Mouse (Mus musculus) hindbrain, postnatal 0 days (tissue): ENCODE results near the gene Gm30302. TPM values are rescaled to one million over a fixed set of nuclear protein-coding genes. Genes with fewer than 3 reads are reported as not detected.
"Not testable (repeated sequence)": the region's sequence is repeated elsewhere in the genome, so short reads cannot be mapped to it uniquely, and the experiment has no call there.

Experiments used
- ATAC-seq: fragments of 200-750 bp; cut with Nextera tagmentation; 2 replicates; pipeline ENCODE4 v1.8.0; 2017; ENCODE audit warnings: mild to moderate bottlenecking, moderate TSS enrichment, moderate library complexity
- DNase-seq: peaks from one replicate; pipeline ENCODE4 v3.0.0-alpha.2; 2015; ENCODE audit warnings: low spot score
- H3K27ac ChIP-seq: fragments of 300-500 bp; sonication (generic); 2 replicates; pipeline ENCODE4 v1.5.1; 2014; ENCODE audit warnings: mild to moderate bottlenecking
- H3K27me3 ChIP-seq: fragments of 300-500 bp; sonication (generic); 2 replicates; pipeline ENCODE4 v1.6.1; 2014; ENCODE audit warnings: low read length, mixed read lengths; ENCODE audit not compliant: insufficient read depth
- H3K36me3 ChIP-seq: fragments of 300-500 bp; sonication (generic); 2 replicates; pipeline ENCODE4 v1.6.1; 2014; ENCODE audit warnings: low read length, mixed read lengths; ENCODE audit not compliant: insufficient read depth
- H3K4me1 ChIP-seq: fragments of 300-500 bp; sonication (generic); 2 replicates; pipeline ENCODE4 v1.6.1; 2014; ENCODE audit warnings: antibody characterized with exemption, low read length, mixed read lengths; ENCODE audit not compliant: insufficient read depth
- H3K4me2 ChIP-seq: fragments of 300-500 bp; sonication (generic); 2 replicates; pipeline ENCODE4 v1.6.1; 2014; ENCODE audit warnings: low read depth, mild to moderate bottlenecking, low read length, moderate library complexity, mixed read lengths
- H3K4me3 ChIP-seq: fragments of 300-500 bp; sonication (generic); 2 replicates; pipeline ENCODE4 v1.5.1; 2014; ENCODE audit warnings: low read length
- H3K9ac ChIP-seq: fragments of 300-500 bp; sonication (generic); replicated peaks from 2 replicates; pipeline ENCODE4 v1.6.1; 2014; ENCODE audit warnings: mild to moderate bottlenecking, low read length, moderate library complexity, mixed read lengths
- H3K9me3 ChIP-seq: fragments of 300-500 bp; sonication (generic); 2 replicates; pipeline ENCODE4 v1.6.1; 2016; ENCODE audit warnings: low read length, mixed read lengths
- CTCF ChIP-seq: IDR thresholded peaks from 2 replicates; pipeline ENCODE4 v1.5.1; 2016; ENCODE audit warnings: antibody characterized with exemption, control low read depth, low read depth
- WGBS: fragments of 180-500 bp; shearing (Covaris S2); extraction: QIAGEN DNeasy Blood & Tissue Kit; methylation state at CpG from one replicate; pipeline ENCODE4 v1.1.7; 2014; 5-methylcytosine and 5-hydroxymethylcytosine counted together
- polyA plus RNA-seq: library from polyadenylated mRNA; unstranded; fragments of >200 nt; fragmentation: Nextera tagmentation; extraction: Ambion mirVana; gene quantifications from 2 replicates; pipeline ENCODE4 v1.2.1, GENCODE M21; 2015
- total RNA-seq: library from RNA; depleted of rRNA; stranded (reverse); fragments of >200 nt; gene quantifications from 2 replicates; pipeline ENCODE4 v1.2.3, GENCODE M21; 2014

Gm30302 gene
- total and polyA plus RNA-seq, 2 experiments from 2014 or later = not detected

DNA sequence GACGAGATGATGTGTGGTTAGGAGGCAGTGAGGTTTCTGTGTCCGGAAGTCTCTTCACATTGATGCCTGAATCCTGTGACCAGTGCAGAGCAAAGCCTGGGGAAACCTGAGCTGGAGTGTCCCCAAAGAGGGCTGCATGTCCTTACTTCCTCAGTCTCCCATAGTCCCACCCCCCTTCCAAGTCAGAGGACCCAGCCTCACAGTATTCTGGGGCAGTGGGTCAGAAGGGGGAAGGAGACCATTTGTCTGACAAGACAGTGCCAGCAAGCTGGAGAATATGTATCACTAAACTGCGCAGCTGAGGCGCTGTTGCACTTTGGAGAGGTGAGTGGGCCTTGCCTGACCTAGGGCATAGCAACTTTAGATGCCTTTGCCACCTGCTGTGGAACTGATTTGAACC lies 26.5 kb upstream of the Gm30302 start:
- ATAC-seq = no peak
- no peak overlapping the region for H3K4me3 ChIP-seq
- H3K4me1 ChIP-seq = no peaks in the 10 kb centered on the region
- H3K27ac ChIP-seq = no peak overlapping the region
- no peaks in the 10 kb centered on the region for H3K9me3 ChIP-seq
- no peak overlapping the region for H3K4me2 ChIP-seq
- no peak for TF ChIP-seq CTCF
- whole genome bisulfite sequencing = 89% methylated on average over 4 of the region's 4 CpGs
- H3K9ac ChIP-seq = no peak overlapping the region
- no peak for DNase-seq
- H3K36me3 ChIP-seq = no peaks in the 10 kb centered on the region
- no peaks in the 10 kb centered on the region for H3K27me3 ChIP-seq

DNA sequence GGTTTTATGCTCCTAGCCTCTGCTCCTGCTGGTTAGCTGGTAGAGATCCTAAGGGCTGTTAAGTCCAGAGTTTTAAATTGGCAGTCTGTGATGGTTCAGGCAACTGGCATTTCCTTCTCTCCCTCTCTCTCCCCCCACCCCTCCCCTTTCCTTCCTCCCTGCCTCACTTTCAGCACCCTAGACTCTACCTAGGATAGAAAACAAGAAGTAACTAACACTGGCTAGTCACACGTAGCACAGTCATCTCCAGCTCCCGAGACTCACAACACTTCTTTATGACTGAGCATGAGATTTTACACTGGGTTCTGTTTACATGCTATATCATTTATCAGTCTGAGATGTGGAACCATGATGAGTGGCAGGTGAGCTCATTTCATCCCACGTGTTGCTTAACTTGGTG lies 16.2 kb upstream of the Gm30302 start:
- H3K27me3 ChIP-seq = no peaks in the 10 kb centered on the region
- H3K4me3 ChIP-seq = no peak overlapping the region
- H3K4me1 ChIP-seq = no peaks in the 10 kb centered on the region
- no peak overlapping the region for H3K4me2 ChIP-seq
- ATAC-seq (no peak), DNase-seq (no peak)
- TF ChIP-seq CTCF = no peak
- no peak overlapping the region for H3K9ac ChIP-seq
- H3K9me3 ChIP-seq = peaks cover 3% of the 10 kb centered on the region; the same call in 1 of the 2 replicates
- no peaks in the 10 kb centered on the region for H3K36me3 ChIP-seq
- 85% methylated on average over 3 of the region's 3 CpGs for WGBS
- H3K27ac ChIP-seq = no peak overlapping the region

DNA sequence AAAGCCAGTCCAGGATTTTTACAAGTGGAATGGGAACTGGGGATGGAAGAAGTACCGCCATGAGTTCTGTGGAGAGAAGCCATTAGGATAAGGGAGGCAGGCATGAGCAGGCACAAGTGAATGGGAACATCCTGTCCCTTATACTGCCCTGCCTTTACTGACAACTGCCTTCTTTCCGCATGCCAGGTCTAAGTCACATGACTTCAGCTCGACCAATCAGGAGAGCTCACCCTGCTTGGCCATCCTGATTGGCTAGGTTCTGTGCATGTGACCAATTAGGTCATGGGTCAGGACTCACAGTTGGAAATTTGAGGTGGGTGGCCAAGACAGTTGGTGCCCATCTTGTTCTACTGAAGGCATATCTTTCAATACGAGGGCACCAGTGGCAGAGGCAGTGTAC lies 15.6 kb upstream of the Gm30302 start:
- no peaks in the 10 kb centered on the region for H3K27me3 ChIP-seq
- no peak overlapping the region for H3K4me3 ChIP-seq
- H3K9me3 ChIP-seq = peaks cover 3% of the 10 kb centered on the region; the same call in 1 of the 2 replicates
- H3K9ac ChIP-seq = no peak overlapping the region
- no peak overlapping the region for H3K4me2 ChIP-seq
- no peaks in the 10 kb centered on the region for H3K36me3 ChIP-seq
- TF ChIP-seq CTCF = no peak
- no peak for ATAC-seq
- WGBS = 87% methylated on average over 4 of the region's 4 CpGs
- H3K4me1 ChIP-seq = no peaks in the 10 kb centered on the region
- no peak overlapping the region for H3K27ac ChIP-seq
- no peak for DNase-seq

DNA sequence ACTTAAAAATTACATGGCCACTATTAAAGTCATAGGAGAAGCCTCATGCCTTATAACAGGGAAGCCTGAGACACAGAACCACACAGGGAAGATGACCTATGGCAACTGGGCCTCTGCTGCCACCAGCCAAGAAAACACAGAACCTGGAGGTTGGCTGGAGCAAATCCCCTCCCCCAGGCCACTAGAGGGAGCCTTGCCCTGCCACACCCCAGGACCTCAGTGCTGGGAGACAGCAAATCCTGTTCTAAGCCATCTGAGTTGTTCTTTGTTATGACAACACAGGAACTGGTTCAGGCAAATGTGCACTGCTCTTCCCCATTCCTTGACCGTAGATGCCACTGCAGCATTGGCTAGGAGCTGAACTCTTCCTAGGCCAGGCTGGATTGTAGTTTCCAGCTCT lies 8.3 kb upstream of the Gm30302 start:
- Histone ChIP-seq H3K9ac (no peak overlapping the region), H3K4me1 (no peaks in the 10 kb centered on the region), H3K4me3 (no peak overlapping the region), H3K9me3 (no peaks in the 10 kb centered on the region), H3K4me2 (no peak overlapping the region), H3K27ac (no peak overlapping the region), H3K36me3 (no peaks in the 10 kb centered on the region), H3K27me3 (no peaks in the 10 kb centered on the region)
- 87% methylated on average over 1 of the region's 1 CpGs for WGBS
- no peak for DNase-seq
- no peak for ATAC-seq
- no peak for TF ChIP-seq CTCF

DNA sequence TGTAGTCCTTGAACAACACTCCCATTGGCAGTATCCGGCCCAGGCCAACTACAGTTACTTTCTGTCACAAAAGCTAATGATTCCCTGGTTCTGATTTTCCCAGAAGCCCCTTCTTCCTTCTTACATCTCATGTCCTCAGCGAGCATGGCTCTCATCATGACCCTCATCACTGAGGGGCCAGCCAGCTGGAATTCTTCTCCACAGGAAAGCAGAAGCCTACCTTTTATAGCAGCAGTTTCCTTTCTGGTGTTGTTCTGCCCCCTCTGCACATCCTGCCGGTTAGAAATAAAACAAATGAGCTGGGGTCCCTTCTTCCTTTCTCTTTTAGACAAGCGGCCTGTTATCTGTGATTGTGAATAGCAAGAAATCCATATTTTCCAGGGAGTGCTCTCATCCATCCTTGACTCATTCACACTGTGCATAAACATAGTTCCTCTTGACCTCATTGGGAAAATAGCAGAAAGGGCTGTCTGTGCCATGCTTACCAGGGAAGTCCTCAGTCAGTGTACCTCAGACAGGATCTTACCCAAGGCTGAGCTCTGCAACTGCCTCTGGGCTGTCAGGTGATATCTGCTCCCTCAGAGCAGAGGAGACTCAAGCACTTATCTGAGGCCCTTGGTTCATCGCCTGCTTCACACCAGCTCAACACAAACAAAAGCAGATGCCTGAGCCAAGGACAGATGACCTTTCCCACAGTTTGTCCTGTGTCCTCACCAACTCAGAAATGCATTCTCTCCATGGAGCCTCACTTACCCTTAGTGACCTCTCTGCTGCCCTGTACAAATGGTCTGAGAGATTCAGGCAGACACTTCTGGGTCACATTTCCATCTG lies 10.0 kb downstream of the Gm30302 start:
- Histone ChIP-seq H3K4me2 (no peak overlapping the region), H3K9ac (no peak overlapping the region), H3K9me3 (no peaks in the 10 kb centered on the region), H3K4me3 (no peak overlapping the region), H3K36me3 (no peaks in the 10 kb centered on the region), H3K4me1 (no peaks in the 10 kb centered on the region), H3K27me3 (no peaks in the 10 kb centered on the region), H3K27ac (no peak overlapping the region)
- no peak for ATAC-seq
- WGBS = 78% methylated on average over 5 of the region's 5 CpGs
- no peak for DNase-seq
- no peak for TF ChIP-seq CTCF

DNA sequence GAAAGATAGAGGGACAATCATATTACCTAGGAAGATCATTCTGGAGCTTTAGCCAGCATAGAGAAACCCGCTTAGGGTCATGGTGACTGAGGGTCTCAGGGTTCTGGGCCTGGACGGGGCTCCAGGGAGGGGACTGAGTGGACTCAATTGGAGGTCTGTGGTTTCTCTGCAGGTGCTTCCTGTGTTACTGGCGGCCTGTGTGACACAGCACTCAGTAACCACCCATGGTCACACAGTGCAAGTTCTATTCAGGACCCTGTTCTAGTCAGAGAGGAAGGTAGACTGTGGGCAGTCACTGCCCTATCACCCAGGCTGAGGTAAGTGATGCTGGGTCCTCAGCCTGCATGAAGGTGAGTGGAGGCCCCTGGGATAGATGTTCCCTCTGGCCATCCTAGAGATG lies 14.9 kb downstream of the Gm30302 start:
- TF ChIP-seq CTCF = no peak
- WGBS = 80% methylated on average over 3 of the region's 3 CpGs
- Histone ChIP-seq H3K36me3 (no peaks in the 10 kb centered on the region), H3K4me1 (no peaks in the 10 kb centered on the region), H3K4me3 (no peak overlapping the region), H3K27me3 (no peaks in the 10 kb centered on the region), H3K9me3 (no peaks in the 10 kb centered on the region), H3K4me2 (no peak overlapping the region), H3K9ac (no peak overlapping the region), H3K27ac (no peak overlapping the region)
- DNase-seq (no peak), ATAC-seq (no peak)

DNA sequence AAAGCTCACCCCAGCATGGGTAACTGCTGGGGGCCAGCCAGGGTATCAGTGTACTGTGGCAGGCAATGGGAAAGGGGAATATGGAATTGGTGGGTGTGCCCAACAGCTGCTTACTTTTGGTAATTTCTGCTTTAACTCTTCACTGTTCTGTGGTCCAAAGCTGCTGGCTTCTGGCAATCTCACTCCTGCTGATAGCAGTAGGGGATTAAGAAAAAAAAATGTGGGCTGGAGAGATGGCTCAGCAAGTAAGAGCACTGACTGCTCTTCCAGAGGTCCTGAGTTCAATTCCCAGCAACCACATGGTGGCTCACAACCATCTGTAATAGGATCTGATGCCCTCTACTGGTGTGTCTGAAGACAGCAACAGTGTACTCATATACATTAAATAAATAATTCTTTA lies 27.3 kb downstream of the Gm30302 start:
- H3K9ac ChIP-seq, H3K4me3 ChIP-seq, H3K27ac ChIP-seq, H3K27me3 ChIP-seq, H3K9me3 ChIP-seq, ATAC-seq, DNase-seq, H3K4me1 ChIP-seq, H3K4me2 ChIP-seq, H3K36me3 ChIP-seq: not testable (repeated sequence)
